Mouse (Mus musculus) MEL (cell line): ENCODE data around the gene Pdlim5. TPM values are rescaled to one million over a fixed set of nuclear protein-coding genes. Genes with fewer than 3 reads are reported as not detected.

ENCODE experiments used
- DNase-seq: peaks from one replicate; pipeline ENCODE4 v3.0.0; 2011; ENCODE audit warnings: low read depth, low spot score
- H3K27ac ChIP-seq: 2 replicates; pipeline ENCODE4 v1.5.1; 2012; ENCODE audit warnings: low read depth, mild to moderate bottlenecking, control low read depth, low read length, moderate library complexity; ENCODE audit not compliant: control insufficient read depth
- H3K27me3 ChIP-seq, 2 experiments: fragments of 150-350 bp in 1 of 2; sonication (generic) in 1 of 2; 2 replicates each; pipeline ENCODE4 v1.6.1; 2012; ENCODE audit warnings: low read length in 2 of 2, mild to moderate bottlenecking in 2 of 2, improper control_type of control experiment in 1 of 2, moderate library complexity in 1 of 2; ENCODE audit not compliant: insufficient read depth in 2 of 2, control insufficient read depth in 1 of 2
- H3K36me3 ChIP-seq, 2 experiments: 2 replicates each; pipeline ENCODE4 v1.6.1; 2012 to 2014; ENCODE audit warnings: low read length in 2 of 2, improper control_type of control experiment in 1 of 2, inconsistent platforms in 1 of 2, mild to moderate bottlenecking in 1 of 2; ENCODE audit not compliant: insufficient read depth in 2 of 2, control insufficient read depth in 1 of 2
- H3K4me1 ChIP-seq, 2 experiments: fragments of 150-350 bp in 1 of 2; sonication (generic) in 1 of 2; 2 replicates each; pipeline ENCODE4 v1.6.1; 2012; ENCODE audit warnings: low read length in 2 of 2, improper control_type of control experiment in 1 of 2, mild to moderate bottlenecking in 1 of 2; ENCODE audit not compliant: insufficient read depth in 2 of 2, control insufficient read depth in 1 of 2
- H3K4me3 ChIP-seq, 2 experiments: fragments of 150-350 bp in 1 of 2; sonication (generic) in 1 of 2; 2 replicates each; pipeline ENCODE4 v1.5.1; 2012; ENCODE audit warnings: low read depth in 2 of 2, low read length in 2 of 2, mild to moderate bottlenecking in 2 of 2, moderate library complexity in 2 of 2, control low read depth in 1 of 2, improper control_type of control experiment in 1 of 2; ENCODE audit not compliant: control insufficient read depth in 1 of 2, insufficient read depth in 1 of 2
- H3K79me2 ChIP-seq: 2 replicates; pipeline ENCODE4 v1.6.1; 2012; ENCODE audit warnings: mild to moderate bottlenecking, low read length, moderate library complexity; ENCODE audit not compliant: control insufficient read depth, poor library complexity, insufficient read depth
- H3K9ac ChIP-seq: 2 replicates; pipeline ENCODE4 v1.6.1; 2012; ENCODE audit warnings: low read depth, mild to moderate bottlenecking, control low read depth, low read length, moderate library complexity; ENCODE audit not compliant: control insufficient read depth, poor library complexity, severe bottlenecking
- H3K9me3 ChIP-seq: fragments of 150-350 bp; sonication (generic); replicated peaks from 2 replicates; pipeline ENCODE4 v1.6.1; 2012; ENCODE audit warnings: mild to moderate bottlenecking, low read length, improper control_type of control experiment, moderate library complexity; ENCODE audit not compliant: insufficient read depth
- BHLHE40 ChIP-seq: IDR thresholded peaks from 2 replicates; pipeline ENCODE4 v1.6.1; 2012; ENCODE audit warnings: low read depth, mild to moderate bottlenecking, inconsistent platforms, low read length, improper control_type of control experiment, borderline replicate concordance
- CHD2 ChIP-seq: IDR thresholded peaks from 2 replicates; pipeline ENCODE4 v1.6.1; 2011; ENCODE audit warnings: low read length, improper control_type of control experiment
- CTCF ChIP-seq, 3 experiments: IDR thresholded peaks in 2 of 3; conservative IDR thresholded peaks in 1 of 3; 2 replicates each; pipeline ENCODE4 v1.5.1; 2011 to 2012; ENCODE audit warnings: low read length in 3 of 3, low read depth in 2 of 3, mild to moderate bottlenecking in 2 of 3, improper control_type of control experiment in 1 of 3, inconsistent platforms in 1 of 3, mixed read lengths in 1 of 3, moderate library complexity in 1 of 3; ENCODE audit not compliant: control insufficient read depth in 1 of 3, insufficient read depth in 1 of 3, poor library complexity in 1 of 3, severe bottlenecking in 1 of 3
- GATA1 ChIP-seq: IDR thresholded peaks from 2 replicates; pipeline ENCODE4 v1.6.1; 2011; ENCODE audit warnings: low read depth, low read length, improper control_type of control experiment
- JUND ChIP-seq: IDR thresholded peaks from 2 replicates; pipeline ENCODE4 v1.6.1; 2011; ENCODE audit warnings: low read depth, mild to moderate bottlenecking, improper control_type of control experiment, low read length
- KAT2A ChIP-seq: conservative IDR thresholded peaks from 2 replicates; pipeline ENCODE4 v1.6.1; 2012; ENCODE audit warnings: low read depth, low read length, improper control_type of control experiment, inconsistent platforms
- MYC ChIP-seq: IDR thresholded peaks from 2 replicates; pipeline ENCODE4 v1.6.1; 2011; ENCODE audit warnings: low read depth, mild to moderate bottlenecking, low read length, improper control_type of control experiment, moderate library complexity
- NELFE ChIP-seq: IDR thresholded peaks from 2 replicates; pipeline ENCODE4 v1.6.1; 2011; ENCODE audit warnings: low read depth, low read length, improper control_type of control experiment
- POLR2A ChIP-seq, 2 experiments: IDR thresholded peaks; 2 replicates each; pipeline ENCODE4 v1.6.1; 2011 to 2012; ENCODE audit warnings: low read length in 2 of 2, mild to moderate bottlenecking in 2 of 2, control low read depth in 1 of 2, improper control_type of control experiment in 1 of 2, low read depth in 1 of 2, moderate library complexity in 1 of 2; ENCODE audit not compliant: control insufficient read depth in 1 of 2, insufficient read depth in 1 of 2, poor library complexity in 1 of 2
- POLR2AphosphoS2 ChIP-seq: IDR thresholded peaks from 2 replicates; pipeline ENCODE4 v1.6.1; 2011; ENCODE audit warnings: low read length, improper control_type of control experiment
- POLR2AphosphoS5 ChIP-seq: IDR thresholded peaks from 2 replicates; pipeline ENCODE4 v1.6.1; 2012; ENCODE audit warnings: low read depth, borderline replicate concordance, mild to moderate bottlenecking, inconsistent platforms, low read length, moderate library complexity, mixed read lengths
- RCOR1 ChIP-seq: IDR thresholded peaks from 2 replicates; pipeline ENCODE4 v1.6.1; 2012; ENCODE audit warnings: low read depth, mild to moderate bottlenecking, inconsistent platforms, low read length, improper control_type of control experiment
- SIN3A ChIP-seq: IDR thresholded peaks from 2 replicates; pipeline ENCODE4 v1.6.1; 2012; ENCODE audit warnings: low read length, improper control_type of control experiment, inconsistent platforms
- TAL1 ChIP-seq: IDR thresholded peaks from 2 replicates; pipeline ENCODE4 v1.6.1; 2012; ENCODE audit warnings: mild to moderate bottlenecking, inconsistent platforms, low read length, moderate library complexity, mixed read lengths
- USF1 ChIP-seq: IDR thresholded peaks from 2 replicates; pipeline ENCODE4 v1.6.1; 2014; ENCODE audit warnings: low read depth, mild to moderate bottlenecking, inconsistent platforms, low read length, improper control_type of control experiment, moderate library complexity
- USF2 ChIP-seq, 2 experiments: IDR thresholded peaks; 2 replicates each; pipeline ENCODE4 v1.6.1; 2011 to 2012; ENCODE audit warnings: improper control_type of control experiment in 2 of 2, low read length in 2 of 2, borderline replicate concordance in 1 of 2, inconsistent platforms in 1 of 2, low read depth in 1 of 2, mild to moderate bottlenecking in 1 of 2; ENCODE audit not compliant: insufficient read depth in 1 of 2
- ZC3H11A ChIP-seq: IDR thresholded peaks from 2 replicates; pipeline ENCODE4 v1.6.1; 2012; ENCODE audit warnings: low read depth, mild to moderate bottlenecking, inconsistent platforms, low read length, improper control_type of control experiment
- ZKSCAN1 ChIP-seq: IDR thresholded peaks from 2 replicates; pipeline ENCODE4 v1.6.1; 2012; ENCODE audit warnings: low read depth, mild to moderate bottlenecking, inconsistent platforms, low read length, improper control_type of control experiment, moderate library complexity
- ZMIZ1 ChIP-seq: IDR thresholded peaks from 2 replicates; pipeline ENCODE4 v1.6.1; 2012; ENCODE audit warnings: low read depth, mild to moderate bottlenecking, inconsistent platforms, low read length, improper control_type of control experiment, moderate library complexity
- polyA plus RNA-seq, 2 experiments: library from polyadenylated mRNA; stranded (reverse) in 1 of 2; unstranded in 1 of 2; fragments of >175 nt in 1 of 2; fragments of >200 nt in 1 of 2; gene quantifications; 2 replicates each; pipeline versions ENCODE4 v1.2.1 to v1.2.4; 2012; ENCODE audit warnings: low replicate concordance in 2 of 2, low read depth in 1 of 2; ENCODE audit not compliant: insufficient read length in 2 of 2, insufficient read depth in 1 of 2, missing spikeins in 1 of 2
- total RNA-seq: library from RNA; depleted of rRNA; stranded (reverse); fragments of 300-350 nt; gene quantifications from 2 replicates; pipeline ENCODE4 v1.2.3, GENCODE M21; 2012

Gene Pdlim5
- total and polyA plus RNA-seq, 3 experiments, result 8.7 to 9.9 TPM; not detected in 1

GRCm38 (mm10) chr3:142252086-142252485, 143.4 kb downstream of the Pdlim5 start (continued):
- TF ChIP-seq POLR2AphosphoS5, result no peak

GRCm38 (mm10) chr3:142249458-142249857, 146.0 kb downstream of the Pdlim5 start:
- H3K9ac ChIP-seq, result no peak overlapping the region
- H3K79me2 ChIP-seq, result no peaks in the 10 kb centered on the region
- no peaks in the 10 kb centered on the region for H3K27me3 ChIP-seq
- H3K4me1 ChIP-seq, result no peaks in the 10 kb centered on the region
- no peak for DNase-seq
- no peak overlapping the region for H3K27ac ChIP-seq
- H3K4me3 ChIP-seq, result no peak overlapping the region
- no peak for TF ChIP-seq POLR2AphosphoS2
- TF ChIP-seq GATA1, result no peak
- no peak for TF ChIP-seq CHD2
- TF ChIP-seq POLR2A (IDR thresholded peaks at IDR 0.05; ENCODE audit: control insufficient read depth in 1 of 2, insufficient read depth in 1 of 2, low read depth in 1 of 2, low read length in 2 of 2, poor library complexity in 1 of 2), result no peak
- no peak for TF ChIP-seq JUND
- no peak for TF ChIP-seq NELFE
- TF ChIP-seq ZKSCAN1, result no peak
- TF ChIP-seq ZMIZ1, result no peak
- no peak for TF ChIP-seq MYC
- TF ChIP-seq SIN3A, result no peak
- H3K9me3 ChIP-seq, result no peaks in the 10 kb centered on the region
- no peaks in the 10 kb centered on the region for H3K36me3 ChIP-seq

GRCm38 (mm10) chr3:142243263-142243662, 152.2 kb downstream of the Pdlim5 start:
- no peaks in the 10 kb centered on the region for H3K27me3 ChIP-seq
- no peaks in the 10 kb centered on the region for H3K4me1 ChIP-seq
- H3K27ac ChIP-seq, result no peak overlapping the region
- no peak overlapping the region for H3K4me3 ChIP-seq
- H3K36me3 ChIP-seq, result no peaks in the 10 kb centered on the region
- no peaks in the 10 kb centered on the region for H3K9me3 ChIP-seq
- TF ChIP-seq SIN3A, result no peak
- no peak for TF ChIP-seq RCOR1
- TF ChIP-seq KAT2A, result no peak
- TF ChIP-seq ZC3H11A, result no peak
- TF ChIP-seq CTCF (IDR thresholded peaks at IDR 0.05 in 2 of 3, conservative IDR thresholded peaks at IDR 0.05 in 1 of 3; ENCODE audit: control insufficient read depth in 1 of 3, insufficient read depth in 1 of 3, low read depth in 2 of 3, low read length in 3 of 3, poor library complexity in 1 of 3, severe bottlenecking in 1 of 3), result no peak
- no peak for TF ChIP-seq USF2 (IDR thresholded peaks at IDR 0.05; ENCODE audit: borderline replicate concordance in 1 of 2, insufficient read depth in 1 of 2, low read depth in 1 of 2, low read length in 2 of 2)
- no peak for TF ChIP-seq BHLHE40
- no peak for TF ChIP-seq TAL1
- TF ChIP-seq USF1, result no peak
- no peak for TF ChIP-seq MYC
- DNase-seq, result no peak
- no peak overlapping the region for H3K9ac ChIP-seq
- no peaks in the 10 kb centered on the region for H3K79me2 ChIP-seq
